In genomic region chr19:58853036-58853735, GRCm38 (mm10) we compare ENCODE assay signal across 16 mouse cellular contexts. TPM values are rescaled to one million over a fixed set of nuclear protein-coding genes. Genes with fewer than 3 reads are reported as not detected.
DNase-seq lines count a peak whose midpoint lies in the region; ATAC-seq and TF ChIP-seq lines count a peak whose summit lies in the region.
"Had no signal": no experiment of that assay in that cellular context is flagged by ENCODE, and none has a peak within 500 bp of the region (broad histone marks: within the 10 kb centered on the region; RNA-seq: fewer than 3 reads in every experiment).

No protein-coding gene starts in this region.

- peaks cover 74% of the 10 kb centered on the region for H3K79me2 ChIP-seq in C2C12 (ENCODE audit: control insufficient read depth, insufficient read depth)

- no peak overlapping the region for H3ac ChIP-seq in C2C12 (ENCODE audit: control insufficient read depth, insufficient read length, low read depth)

- H3K9ac ChIP-seq in kidney, embryonic 14.5 days (ENCODE audit: low read depth, low read length) = no peak overlapping the region

- H3K79me3 ChIP-seq in C2C12 (ENCODE audit: low read depth) = peaks cover 16% of the 10 kb centered on the region

- no peaks in the 10 kb centered on the region for H3K36me3 ChIP-seq in kidney, embryonic 14.5 days (ENCODE audit: control insufficient read depth, insufficient read depth, low read length)
- no peaks in the 10 kb centered on the region for H3K36me3 ChIP-seq in C2C12 (ENCODE audit: control insufficient read depth, insufficient read depth)
- H3K36me3 ChIP-seq: limb, embryonic 10.5 days had no signal

- 61% methylated on average over 10 of the region's 10 CpGs for WGBS in kidney, embryonic 14.5 days

- ATAC-seq in kidney, embryonic 14.5 days (ENCODE audit: low FRiP score, low TSS enrichment) = no peak
- ATAC-seq: forebrain, embryonic 14.5 days had no signal

- no peak overlapping the region for H3K27ac ChIP-seq in kidney, embryonic 14.5 days (ENCODE audit: low read depth, low read length)
- H3K27ac ChIP-seq: limb, embryonic 10.5 days; macrophage had no signal

- H3K27me3 ChIP-seq in kidney, embryonic 14.5 days (ENCODE audit: control insufficient read depth, insufficient read depth, low read length) = no peaks in the 10 kb centered on the region
- H3K27me3 ChIP-seq in C2C12 (ENCODE audit: control insufficient read depth, insufficient read depth, insufficient read length) = no peaks in the 10 kb centered on the region

- DNase-seq in kidney, adult 11 months = peak; percentile 91
- DNase-seq in adrenal gland, postnatal 14 days = peak; percentile 60
- peak; percentile 84 to 90 for DNase-seq in kidney, adult 8-10 months
- DNase-seq in right cerebral cortex, postnatal 10 days (ENCODE audit: low spot score in 2 of 2) = no peak
- DNase-seq in B cell, adult 2 months = no peak
- no peak for DNase-seq in retina, embryonic 14.5 days (ENCODE audit: low spot score)
- DNase-seq: cerebellum, adult 11-12 months; right cerebral cortex, adult 18-20 months had no signal

- TF ChIP-seq CTCF in C2C12 (IDR thresholded peaks at IDR 0.05; ENCODE audit: control insufficient read depth, insufficient read depth, insufficient read length) = no peak

- no peaks in the 10 kb centered on the region for H3K9me3 ChIP-seq in kidney, embryonic 14.5 days (ENCODE audit: control insufficient read depth, low read length)
- H3K9me3 ChIP-seq: limb, embryonic 10.5 days had no signal

- no peak overlapping the region for H3K4me2 ChIP-seq in kidney, embryonic 14.5 days (replicated peaks; ENCODE audit: low read depth, low read length)

- no peaks in the 10 kb centered on the region for H3K4me1 ChIP-seq in kidney, embryonic 14.5 days (ENCODE audit: control insufficient read depth, insufficient read depth, low read length)

- no peak overlapping the region for H3K4me3 ChIP-seq in kidney, embryonic 14.5 days (ENCODE audit: low read length)
- no peak overlapping the region for H3K4me3 ChIP-seq in C2C12 (ENCODE audit: insufficient read depth, poor library complexity, severe bottlenecking)
- H3K4me3 ChIP-seq: limb, embryonic 10.5 days had no signal

TF ChIP-seq in C2C12, 6 proteins besides CTCF, POLR2A, EP300 and RAD21:
- TF ChIP-seq MAX (IDR thresholded peaks at IDR 0.05) (peak; percentile 42), MYOG (IDR thresholded peaks at IDR 0.05; ENCODE audit: control insufficient read depth, extremely low read depth, insufficient read length) (no peak), MYOD1 (IDR thresholded peaks at IDR 0.05; ENCODE audit: control insufficient read depth, insufficient read length, low read depth) (no peak), CEBPB (IDR thresholded peaks at IDR 0.05; ENCODE audit: low read depth) (no peak)

RNA-seq across cellular contexts. Expression of gene 1700019N19Rik, which starts 58.9 kb away (rescaled TPM):
- polyA plus RNA-seq in kidney, embryonic 14.5 days (2014; fragmentation: Nextera tagmentation; extraction: Ambion mirVana) = not detected in 2 replicates
- polyA plus RNA-seq in C2C12 (2012; fragmentation: generic; extraction: Trizol) = not detected
- not detected in 2 replicates for total RNA-seq in adrenal gland, postnatal 14 days (2021)
- polyA plus RNA-seq: embryonic facial prominence, embryonic 11.5 days; forebrain, embryonic 14.5 days; large intestine, adult 2 months; limb, embryonic 10.5 days; macrophage; stomach, embryonic 14.5 days had no signal

Comparison
In these comparisons a context has a peak if more than half of its experiments do, and no peak if none do; other contexts are left out.
1. DNase-seq: peak in kidney, adult 11 months (single experiment), adrenal gland, postnatal 14 days (single experiment) and kidney, adult 8-10 months (2 of 2); none in right cerebral cortex, postnatal 10 days (0 of 2), B cell, adult 2 months (0 of 2) and retina, embryonic 14.5 days (single experiment).